Mouse (Mus musculus) kidney, adult 8-10 months (tissue): ENCODE results near the gene Cfap45.

Experiments used
- DNase-seq, 2 experiments: peaks; one replicate each; pipeline ENCODE4 v3.0.0; 2022

Cfap45 gene

GRCm38 (mm10) chr1:172497428-172497827 lies 23.2 kb upstream of the Cfap45 start:
- DNase-seq = no peak

GRCm38 (mm10) chr1:172499765-172500441 lies 20.7 kb upstream of the Cfap45 start, which contains the start of gene Tagln2:
Gene Tagln2 (plus strand): TSS chr1:172500047.
- DNase-seq = peak; percentile 86 to 91

- DNase-seq = peak; percentile 70 to 79
These were observed 19.9 kb upstream of the Cfap45 start for GRCm38 (mm10) chr1:172500451-172501370.

- DNase-seq = peak; percentile 58 to 59
These were observed 19.0 kb upstream of the Cfap45 start for GRCm38 (mm10) chr1:172501371-172502144.

- peak; percentile 50 to 73 for DNase-seq
These were observed 18.2 kb upstream of the Cfap45 start for GRCm38 (mm10) chr1:172502145-172503110.

- peak; percentile 38 to 48 for DNase-seq
These were observed 17.2 kb upstream of the Cfap45 start for GRCm38 (mm10) chr1:172503111-172503997.

- DNase-seq = no peak
These were observed 15.8 kb upstream of the Cfap45 start for GRCm38 (mm10) chr1:172504756-172505155.

- DNase-seq = no peak
These were observed 13.6 kb upstream of the Cfap45 start for GRCm38 (mm10) chr1:172507001-172507400.

GRCm38 (mm10) chr1:172507701-172508100 lies 12.9 kb upstream of the Cfap45 start:
- peak; percentile 44 to 49 for DNase-seq

GRCm38 (mm10) chr1:172508172-172508571 lies 12.4 kb upstream of the Cfap45 start:
- DNase-seq = no peak

- DNase-seq = no peak
These were observed 11.4 kb upstream of the Cfap45 start for GRCm38 (mm10) chr1:172509235-172509634.

- no peak for DNase-seq
These were observed 10.6 kb upstream of the Cfap45 start for GRCm38 (mm10) chr1:172509983-172510382.

- peak; percentile 61 to 71 for DNase-seq
These were observed 10.1 kb upstream of the Cfap45 start for GRCm38 (mm10) chr1:172510421-172510972.

- peak; percentile 68 to 72 for DNase-seq
These were observed 7.6 kb upstream of the Cfap45 start for GRCm38 (mm10) chr1:172512962-172513361.

- DNase-seq = peak; percentile 44 to 51
These were observed 6.9 kb upstream of the Cfap45 start for GRCm38 (mm10) chr1:172513525-172514212.

GRCm38 (mm10) chr1:172514213-172514529 lies 6.4 kb upstream of the Cfap45 start:
- no peak for DNase-seq

- DNase-seq = peak; percentile 35 to 45
These were observed 5.9 kb upstream of the Cfap45 start for GRCm38 (mm10) chr1:172514551-172515268.

GRCm38 (mm10) chr1:172515396-172515795 lies 5.2 kb upstream of the Cfap45 start:
- peak; percentile 44 to 63 for DNase-seq

- DNase-seq = no peak
These were observed 2.6 kb upstream of the Cfap45 start for GRCm38 (mm10) chr1:172518013-172518412.
